Mouse (Mus musculus) cortical plate, adult 2 months (tissue): ENCODE results near the gene Chtf18. TPM values are rescaled to one million over a fixed set of nuclear protein-coding genes. Genes with fewer than 3 reads are reported as not detected.
"Not testable (repeated sequence)": the region's sequence is repeated elsewhere in the genome, so short reads cannot be mapped to it uniquely, and the experiment has no call there.

Experiments used
- H3K27ac ChIP-seq: fragments of 200-500 bp; 2 replicates; pipeline ENCODE4 v1.5.1; 2012; ENCODE audit warnings: low read length, control low read depth, inconsistent platforms; ENCODE audit not compliant: insufficient read depth
- H3K4me1 ChIP-seq: fragments of 200-500 bp; 2 replicates; pipeline ENCODE4 v1.6.1; 2011; ENCODE audit warnings: low read length; ENCODE audit not compliant: control insufficient read depth, insufficient read depth
- H3K4me3 ChIP-seq: fragments of 200-500 bp; 2 replicates; pipeline ENCODE4 v1.5.1; 2011; ENCODE audit warnings: mild to moderate bottlenecking, low read length, control low read depth; ENCODE audit not compliant: insufficient read depth
- CTCF ChIP-seq: fragments of 200-500 bp; IDR thresholded peaks from 2 replicates; pipeline ENCODE4 v1.5.1; 2011; ENCODE audit warnings: mild to moderate bottlenecking, control low read depth, low read length; ENCODE audit not compliant: insufficient read depth; ENCODE audit errors: extremely low read depth
- POLR2A ChIP-seq: fragments of 200-500 bp; IDR thresholded peaks from 2 replicates; pipeline ENCODE4 v1.6.1; 2011; ENCODE audit warnings: mild to moderate bottlenecking, low read length, control low read depth; ENCODE audit not compliant: insufficient read depth; ENCODE audit errors: extremely low read depth
- polyA plus RNA-seq: library from polyadenylated mRNA; depleted of rRNA; stranded (reverse); fragments of >200 nt; gene quantifications from 2 replicates; pipeline ENCODE4 v1.2.3, GENCODE M21; 2012

Chtf18 gene
- polyA plus RNA-seq, 1 experiment = 2.3 TPM

DNA sequence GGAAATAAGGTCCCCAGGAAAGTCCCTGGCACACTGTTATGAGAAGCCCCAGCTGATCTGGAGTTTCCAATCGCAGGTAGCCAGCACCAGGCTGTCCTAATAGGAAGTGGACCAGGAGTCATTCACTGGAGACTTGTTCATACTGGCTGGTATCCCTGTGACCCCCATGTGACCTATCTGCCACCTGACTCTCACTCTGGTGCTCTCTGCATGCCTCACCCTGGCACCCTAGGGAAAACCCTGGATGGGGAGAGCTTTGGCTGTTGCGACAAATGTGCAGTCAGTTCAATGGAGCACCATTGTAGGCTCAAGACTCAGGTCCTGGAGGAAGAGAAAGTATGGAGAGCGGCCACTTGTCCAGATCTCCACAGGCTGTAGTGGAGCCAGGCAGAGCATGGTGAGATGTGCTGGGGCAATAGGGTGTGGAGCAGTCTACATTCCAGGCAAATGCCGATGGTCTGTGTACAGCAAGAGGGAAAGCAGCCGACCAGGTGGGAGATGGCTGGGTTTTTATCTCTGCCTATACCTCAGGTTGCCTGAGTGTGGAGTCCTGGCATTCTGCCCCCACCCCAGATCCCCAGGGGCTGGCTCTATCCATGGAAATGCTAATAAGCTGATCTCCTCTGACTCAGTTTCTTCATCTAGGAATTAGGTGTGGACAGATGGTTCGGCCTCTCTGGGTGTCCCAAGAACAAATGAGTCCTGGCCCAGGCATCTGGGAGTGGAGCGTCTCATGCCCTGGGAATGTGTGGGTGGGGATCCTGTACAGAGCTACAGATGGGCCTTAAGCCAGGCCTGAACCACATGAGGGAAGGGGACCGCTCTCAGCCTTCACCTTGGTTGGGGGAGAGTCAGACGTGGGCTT lies 29.4 kb upstream of the Chtf18 start:
- Histone ChIP-seq H3K4me3 (no peak overlapping the region), H3K27ac (no peak overlapping the region), H3K4me1 (peaks cover 7% of the 10 kb centered on the region)
- no peak for TF ChIP-seq POLR2A
- TF ChIP-seq CTCF = no peak

GRCm38 (mm10) chr17:25755627-25756377 lies 28.6 kb upstream of the Chtf18 start:
- H3K27ac ChIP-seq = no peak overlapping the region

DNA sequence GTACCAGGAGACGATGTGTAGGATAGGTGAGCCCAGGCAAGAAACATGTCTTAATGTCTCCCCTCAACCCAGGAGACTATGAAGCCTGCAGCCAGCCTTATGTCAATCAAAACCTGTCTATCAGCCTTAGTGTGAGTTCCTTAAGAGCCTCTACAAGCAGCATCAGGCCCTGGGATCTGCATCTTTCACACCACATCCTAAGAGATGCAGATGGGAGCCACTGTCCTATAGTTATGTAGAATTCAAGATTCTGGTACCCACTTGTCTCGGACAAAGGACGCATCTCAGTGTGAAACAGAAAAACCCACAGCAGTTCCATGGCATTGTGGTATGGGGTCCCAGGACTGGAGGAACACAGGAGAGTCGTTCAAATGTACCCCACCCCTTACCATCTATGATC lies 27.9 kb upstream of the Chtf18 start:
- no peak for TF ChIP-seq POLR2A
- TF ChIP-seq CTCF = no peak
- Histone ChIP-seq H3K4me1 (peaks cover 2% of the 10 kb centered on the region), H3K27ac (no peak overlapping the region), H3K4me3 (no peak overlapping the region)

More at GRCm38 (mm10) chr17:25755627-25756377, 28.6 kb upstream of the Chtf18 start:
- Histone ChIP-seq H3K4me1 (peaks cover 3% of the 10 kb centered on the region), H3K4me3 (no peak overlapping the region)
- no peak for TF ChIP-seq POLR2A
- no peak for TF ChIP-seq CTCF

- Histone ChIP-seq H3K4me1 (no peaks in the 10 kb centered on the region), H3K4me3 (no peak within 1 kb of the TSS), H3K27ac (no peak within 1 kb of the TSS)
- TF ChIP-seq POLR2A (no peak), CTCF (no peak)
Observed at GRCm38 (mm10) chr17:25754241-25754640, 27.0 kb upstream of the Chtf18 start, which contains the start of gene Msln. TSS of gene Msln (minus strand) at chr17:25754378.

DNA sequence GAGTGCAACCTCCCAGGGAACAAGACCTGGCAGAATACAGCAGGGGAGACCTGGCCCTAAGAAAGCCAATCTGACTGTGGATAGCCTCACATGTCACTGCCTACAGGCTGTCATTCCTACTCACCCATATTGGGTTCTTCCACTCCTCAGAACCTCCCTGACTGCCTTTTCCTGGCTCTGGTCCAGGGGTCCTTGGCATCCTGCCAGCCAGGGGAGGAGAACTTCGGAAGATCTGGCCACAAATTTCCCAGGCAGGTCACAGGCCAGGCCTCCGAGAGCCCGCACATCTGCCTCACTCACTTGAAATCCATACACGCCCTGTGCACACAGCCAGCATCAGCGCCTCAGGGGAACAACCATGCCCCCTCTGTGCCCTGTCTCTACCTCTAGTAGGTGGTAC lies 24.2 kb upstream of the Chtf18 start:
- H3K27ac ChIP-seq = no peak overlapping the region
- TF ChIP-seq POLR2A = no peak
- TF ChIP-seq CTCF = no peak
- H3K4me3 ChIP-seq = no peak overlapping the region
- no peaks in the 10 kb centered on the region for H3K4me1 ChIP-seq

DNA sequence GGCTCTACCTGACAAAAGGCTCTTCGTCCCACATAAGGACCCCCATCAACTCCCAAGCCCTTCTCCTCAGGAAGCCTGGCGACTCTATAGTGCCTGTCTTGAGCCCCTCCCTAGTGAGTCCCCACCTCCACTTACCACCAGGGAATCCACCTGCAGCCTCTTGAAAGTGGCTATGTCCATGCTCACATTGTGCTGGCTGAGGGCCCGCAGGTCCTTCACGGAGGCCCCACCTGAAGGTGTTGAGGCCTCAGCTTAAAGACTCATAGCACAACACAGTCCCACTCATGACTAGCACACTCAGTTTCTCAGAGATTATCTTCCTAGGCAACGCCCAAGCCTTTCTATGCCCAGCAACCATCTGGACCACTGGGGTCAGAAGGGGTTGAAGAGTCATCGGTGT lies 22.1 kb upstream of the Chtf18 start:
- H3K4me1 ChIP-seq = no peaks in the 10 kb centered on the region
- H3K27ac ChIP-seq = no peak overlapping the region
- H3K4me3 ChIP-seq = no peak overlapping the region
- TF ChIP-seq CTCF (no peak), POLR2A (no peak)

GRCm38 (mm10) chr17:25748238-25748637 lies 21.0 kb upstream of the Chtf18 start:
- no peak overlapping the region for H3K4me3 ChIP-seq
- H3K4me1 ChIP-seq = no peaks in the 10 kb centered on the region
- H3K27ac ChIP-seq = no peak overlapping the region
- TF ChIP-seq POLR2A = no peak
- no peak for TF ChIP-seq CTCF

DNA sequence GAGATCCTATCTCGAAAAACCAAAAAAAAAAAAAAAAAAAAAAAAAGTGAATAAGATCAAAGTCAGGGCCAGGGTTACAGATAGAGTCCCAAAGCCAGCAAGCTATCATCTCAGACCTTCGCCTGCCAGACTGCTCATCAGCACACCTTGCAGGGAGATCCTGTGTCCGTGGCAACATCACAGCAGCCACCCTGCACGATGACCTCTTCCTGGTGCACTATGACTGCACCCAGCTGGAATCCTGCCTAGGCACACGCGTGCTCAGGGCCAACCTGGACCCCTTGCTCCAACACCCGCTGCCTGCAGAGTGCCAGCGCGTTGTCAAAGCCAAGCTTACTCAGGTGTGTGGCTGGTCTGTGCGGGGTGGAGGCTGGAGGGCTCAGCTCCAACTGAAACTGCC lies 17.1 kb upstream of the Chtf18 start:
- TF ChIP-seq CTCF = no peak
- TF ChIP-seq POLR2A = no peak
- H3K4me1 ChIP-seq = no peaks in the 10 kb centered on the region
- H3K27ac ChIP-seq = no peak overlapping the region
- H3K4me3 ChIP-seq = no peak overlapping the region

DNA sequence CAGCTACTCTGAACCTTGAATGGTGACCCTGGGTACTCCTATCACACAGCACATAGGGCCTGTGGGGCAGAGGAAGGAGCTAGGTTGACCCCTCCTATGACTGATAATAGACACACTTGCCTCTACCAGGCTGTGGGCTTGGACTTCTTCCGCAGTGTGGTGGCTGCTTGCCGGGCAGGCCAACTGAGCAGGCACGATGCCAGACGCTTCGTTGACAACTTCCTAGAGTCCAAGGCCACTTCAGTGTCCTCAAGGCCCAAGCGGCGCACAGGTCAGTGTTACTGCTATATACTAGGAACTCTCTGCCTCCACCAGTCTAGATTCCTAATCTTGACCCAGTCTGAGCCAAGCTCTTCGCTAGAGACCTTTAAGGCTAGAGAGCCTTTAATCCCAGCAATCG lies 16.6 kb upstream of the Chtf18 start:
- no peak overlapping the region for H3K27ac ChIP-seq
- no peak overlapping the region for H3K4me3 ChIP-seq
- TF ChIP-seq CTCF = no peak
- TF ChIP-seq POLR2A = no peak
- H3K4me1 ChIP-seq = no peaks in the 10 kb centered on the region

GRCm38 (mm10) chr17:25741471-25741870 lies 14.3 kb upstream of the Chtf18 start:
- not testable (repeated sequence) for H3K4me1 ChIP-seq, H3K4me3 ChIP-seq, H3K27ac ChIP-seq
